Mouse (Mus musculus): Measurements from ENCODE around the gene Rhox4b. TPM values are rescaled to one million over a fixed set of nuclear protein-coding genes. Genes with fewer than 3 reads are reported as not detected.
"Not testable (repeated sequence)": the region's sequence is repeated elsewhere in the genome, so short reads cannot be mapped to it uniquely, and the experiment has no call there.

The Rhox4b gene
- total RNA-seq (2021), result not detected
- long read RNA-seq, result 0 reads

DNA sequence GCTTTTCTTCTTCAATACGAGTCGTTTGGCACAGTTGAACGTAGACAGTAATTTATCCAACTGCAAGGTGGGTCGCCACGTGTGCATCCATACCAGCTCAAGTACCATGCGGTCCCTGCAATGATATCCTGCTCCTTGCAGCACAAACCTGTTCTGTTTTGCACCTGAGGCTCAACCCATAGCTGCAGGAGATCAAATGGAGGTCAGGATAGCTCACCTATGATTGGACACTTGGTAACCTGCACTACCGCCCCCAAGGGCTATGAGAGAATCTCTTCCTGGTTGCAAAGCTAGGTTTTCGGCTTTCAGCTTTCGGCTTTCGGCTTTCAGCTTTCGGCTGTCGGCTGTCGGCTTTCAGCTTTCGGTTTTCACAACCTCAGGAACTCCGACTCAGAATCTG, at the start of gene Rhox4b:
Rhox4b (plus strand) TSS at position 301 of the 400 bp plus-strand sequence.
- DNase-seq (ENCODE audit: low spot score in 2 of 2), result not testable (repeated sequence)

DNA sequence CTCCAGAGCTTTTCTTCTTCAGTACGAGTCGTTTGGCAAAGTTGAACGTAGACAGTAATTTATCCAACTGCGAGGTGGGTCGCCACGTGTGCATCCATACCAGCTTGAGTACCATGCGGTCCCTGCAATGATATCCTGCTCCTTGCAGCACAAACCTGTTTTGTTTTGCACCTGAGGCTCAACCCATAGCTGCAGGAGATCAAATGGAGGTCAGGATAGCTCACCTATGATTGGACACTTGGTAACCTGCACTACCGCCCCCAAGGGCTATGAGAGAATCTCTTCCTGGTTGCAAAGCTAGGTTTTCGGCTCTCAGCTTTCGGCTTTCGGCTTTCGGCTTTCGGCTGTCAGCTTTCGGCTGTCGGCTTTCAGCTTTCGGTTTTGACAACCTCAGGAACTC, 41.7 kb upstream of the Rhox4b start, which contains the start of gene Rhox4a2:
Rhox4a2 (plus strand) TSS at position 301 of the 400 bp plus-strand sequence.
- DNase-seq (ENCODE audit: low spot score in 2 of 2), result not testable (repeated sequence)

DNA sequence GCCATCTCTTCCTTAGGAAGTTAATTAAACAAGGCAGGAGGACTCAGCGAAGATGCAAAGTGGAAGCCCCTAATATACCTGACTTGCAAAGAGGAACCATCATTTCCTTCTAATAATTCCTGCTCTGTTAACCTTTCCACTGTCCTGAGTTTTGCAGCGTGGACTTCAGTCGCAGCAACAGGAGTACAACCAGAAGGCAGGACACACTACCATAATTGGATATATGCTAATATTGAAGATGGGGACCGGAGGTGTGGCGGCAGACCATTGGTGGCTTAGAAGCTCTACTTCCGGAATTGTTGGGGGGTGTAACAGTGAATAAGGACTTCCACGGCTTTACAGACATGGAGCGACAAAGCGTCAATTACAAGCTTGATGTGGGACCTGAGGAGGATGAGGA, 20.5 kb upstream of the Rhox4b start, which contains the start of gene Rhox2b:
Rhox2b (plus strand) TSS at position 301 of the 400 bp plus-strand sequence.
- DNase-seq (ENCODE audit: low spot score in 2 of 2), result not testable (repeated sequence)

DNA sequence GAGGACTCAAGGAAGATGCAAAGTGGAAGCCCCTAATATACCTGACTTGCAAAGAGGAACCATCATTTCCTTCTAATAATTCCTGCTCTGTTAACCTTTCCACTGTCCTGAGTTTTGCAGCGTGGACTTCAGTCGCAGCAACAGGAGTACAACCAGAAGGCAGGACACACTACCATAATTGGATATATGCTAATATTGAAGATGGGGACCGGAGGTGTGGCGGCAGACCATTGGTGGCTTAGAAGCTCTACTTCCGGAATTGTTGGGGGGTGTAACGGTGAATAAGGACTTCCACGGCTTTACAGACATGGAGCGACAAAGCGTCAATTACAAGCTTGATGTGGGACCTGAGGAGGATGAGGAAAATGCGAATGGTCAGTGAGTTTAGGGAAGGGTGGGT, 21.1 kb downstream of the Rhox4b start, which contains the start of gene Rhox2c:
Rhox2c (plus strand) TSS at position 301 of the 400 bp plus-strand sequence.
- not testable (repeated sequence) for DNase-seq (ENCODE audit: low spot score in 2 of 2)

DNA sequence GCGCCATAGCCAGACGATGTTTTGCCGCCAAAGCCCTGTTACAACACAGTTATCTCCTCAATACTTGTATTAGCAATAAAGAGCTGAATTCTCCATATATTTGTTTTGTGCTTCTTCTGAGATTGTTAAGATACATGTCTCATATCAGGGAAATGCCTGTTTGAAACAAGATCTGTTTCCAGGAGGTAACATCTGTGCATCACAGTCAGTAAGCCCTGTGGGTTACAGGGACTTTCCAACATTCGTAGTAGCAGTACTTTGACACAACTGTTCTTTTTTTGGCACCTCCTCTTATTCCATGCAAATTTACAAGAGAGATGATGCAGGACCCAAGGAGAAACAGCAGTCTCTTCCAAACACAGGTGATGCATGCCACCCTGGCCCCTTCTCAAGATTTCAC, 26.0 kb downstream of the Rhox4b start, which contains the start of gene Rhox3c:
Rhox3c (plus strand) TSS at position 301 of the 400 bp plus-strand sequence.
- not testable (repeated sequence) for DNase-seq (ENCODE audit: low spot score in 2 of 2)

DNA sequence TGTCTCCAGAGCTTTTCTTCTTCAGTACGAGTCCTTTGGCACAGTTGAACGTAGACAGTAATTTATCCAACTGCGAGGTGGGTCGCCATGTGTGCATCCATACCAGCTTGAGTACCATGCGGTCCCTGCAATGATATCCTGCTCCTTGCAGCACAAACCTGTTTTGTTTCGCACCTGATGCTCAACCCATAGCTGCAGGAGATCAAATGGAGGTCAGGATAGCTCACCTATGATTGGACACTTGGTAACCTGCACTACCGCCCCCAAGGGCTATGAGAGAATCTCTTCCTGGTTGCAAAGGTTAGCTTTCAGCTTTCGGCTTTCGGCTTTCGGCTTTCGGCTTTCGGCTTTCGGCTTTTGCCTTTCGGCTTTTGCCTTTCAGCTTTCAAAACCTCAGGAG, 47.7 kb downstream of the Rhox4b start, which contains the start of gene Rhox4c:
Rhox4c (plus strand) TSS at position 301 of the 400 bp plus-strand sequence.
- DNase-seq (ENCODE audit: low spot score in 2 of 2), result not testable (repeated sequence)

Other genes starting within 250 kb of the Rhox4b start
- 100 to 1,000 TPM; 233 to 247 TPM for gene Ndufa1, start 241.3 kb upstream of the Rhox4b start, total RNA-seq (2021)
- 1 to 10 TPM; 6.9 to 8.4 TPM for gene Rnf113a1, start 241.2 kb upstream of the Rhox4b start, total RNA-seq (2021)
- gene Gm9, start 221.5 kb upstream of the Rhox4b start, total RNA-seq (2021), result not detected
- gene Rhox1, start 210.2 kb upstream of the Rhox4b start, total RNA-seq (2021), result not detected
- not detected for gene Rhox2a, start 187.5 kb upstream of the Rhox4b start, total RNA-seq (2021)
- not detected for gene Rhox3a, start 182.6 kb upstream of the Rhox4b start, total RNA-seq (2021)
- gene Rhox4a, start 167.2 kb upstream of the Rhox4b start, total RNA-seq (2021), result not detected
- gene Rhox3a2, start 52.5 kb upstream of the Rhox4b start, total RNA-seq (2021), result not detected
- gene Rhox4a2, start 41.6 kb upstream of the Rhox4b start, total RNA-seq (2021), result not detected
- not detected for gene Rhox2b, start 20.4 kb upstream of the Rhox4b start, total RNA-seq (2021)
- gene Rhox2c, start 21.2 kb downstream of the Rhox4b start, total RNA-seq (2021), result not detected
- not detected for gene Rhox3c, start 26.1 kb downstream of the Rhox4b start, total RNA-seq (2021)
- not detected for gene Rhox4c, start 47.8 kb downstream of the Rhox4b start, total RNA-seq (2021)
- gene Rhox2d, start 60.9 kb downstream of the Rhox4b start, total RNA-seq (2021), result not detected
- gene Rhox4d, start 81.9 kb downstream of the Rhox4b start, total RNA-seq (2021), result not detected
- not detected for gene Rhox2e, start 98.0 kb downstream of the Rhox4b start, total RNA-seq (2021)
- not detected for gene Rhox3e, start 109.5 kb downstream of the Rhox4b start, total RNA-seq (2021)
- gene Rhox4e, start 124.9 kb downstream of the Rhox4b start, total RNA-seq (2021), result not detected
- gene Rhox2f, start 138.9 kb downstream of the Rhox4b start, total RNA-seq (2021), result not detected
- not detected for gene Rhox3f, start 148.5 kb downstream of the Rhox4b start, total RNA-seq (2021)
- gene Rhox4f, start 175.2 kb downstream of the Rhox4b start, total RNA-seq (2021), result not detected
- not detected for gene Rhox3g, start 196.1 kb downstream of the Rhox4b start, total RNA-seq (2021)
- not detected for gene Rhox2g, start 211.0 kb downstream of the Rhox4b start, total RNA-seq (2021)
- not detected for gene Rhox4g, start 218.8 kb downstream of the Rhox4b start, total RNA-seq (2021)
- not detected for gene Rhox3h, start 236.3 kb downstream of the Rhox4b start, total RNA-seq (2021)
- not detected for gene Rhox2h, start 240.8 kb downstream of the Rhox4b start, total RNA-seq (2021)